Mouse (Mus musculus) E14TG2a.4 (cell line): ENCODE data around the gene Krt18.

Experiments
- CTCF ChIP-seq: conservative IDR thresholded peaks from 2 replicates; pipeline ENCODE4 v1.5.1; 2014; ENCODE audit warnings: low read length
- NANOG ChIP-seq: IDR thresholded peaks from 2 replicates; pipeline ENCODE4 v1.6.1; 2014; ENCODE audit warnings: borderline replicate concordance, low read length, mixed read lengths
- POU5F1 ChIP-seq: IDR thresholded peaks from 2 replicates; pipeline ENCODE4 v1.6.1; 2014; ENCODE audit warnings: low read length, borderline replicate concordance

DNA sequence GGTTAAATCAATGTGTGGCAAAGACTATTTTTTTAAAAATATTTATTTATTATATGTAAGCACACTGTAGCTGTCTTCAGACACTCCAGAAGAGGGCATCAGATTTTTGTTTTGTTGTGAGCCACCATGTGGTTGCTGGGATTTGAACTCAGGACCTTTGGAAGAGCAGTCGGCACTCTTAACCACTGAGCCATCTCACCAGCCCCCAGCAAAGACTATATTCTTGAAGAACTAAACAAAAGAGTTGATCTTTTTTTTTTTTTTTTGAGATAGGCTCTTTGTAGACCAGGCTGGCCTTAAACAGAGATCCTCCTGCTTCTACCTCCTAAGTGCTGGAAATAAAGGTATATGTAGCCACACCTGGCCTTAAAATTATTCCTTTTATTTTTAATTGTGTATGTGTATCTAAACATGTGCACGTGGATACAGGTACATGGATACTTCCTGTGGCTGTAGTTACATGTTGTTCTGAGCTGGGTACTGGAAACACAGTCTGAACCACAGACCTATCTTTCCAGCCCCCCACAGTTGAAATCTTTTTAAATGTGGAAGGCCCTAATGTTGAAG, 49.2 kb downstream of the Krt18 start:
- TF ChIP-seq CTCF (no peak), NANOG (no peak), POU5F1 (no peak)
